Mouse (Mus musculus) fibroblast of lung, adult 2 months (primary cell): Measurements from ENCODE around the gene Mpped1.

Experiments used
- DNase-seq: peaks from one replicate; pipeline ENCODE4 v3.0.0-alpha.2; 2011; ENCODE audit warnings: low read depth

Gene Mpped1

GRCm38 (mm10) chr15:83789046-83789445 lies 9.8 kb downstream of the Mpped1 start:
- DNase-seq = no peak

GRCm38 (mm10) chr15:83796924-83797323 lies 17.7 kb downstream of the Mpped1 start:
- no peak for DNase-seq

GRCm38 (mm10) chr15:83798964-83799363 lies 19.7 kb downstream of the Mpped1 start:
- DNase-seq = no peak

- DNase-seq = no peak
Observed at GRCm38 (mm10) chr15:83801011-83801410, 21.7 kb downstream of the Mpped1 start.

- DNase-seq = no peak
Observed at GRCm38 (mm10) chr15:83814106-83814505, 34.8 kb downstream of the Mpped1 start.

GRCm38 (mm10) chr15:83828011-83828410 lies 48.7 kb downstream of the Mpped1 start:
- no peak for DNase-seq

- no peak for DNase-seq
Observed at GRCm38 (mm10) chr15:83829226-83829625, 50.0 kb downstream of the Mpped1 start.

GRCm38 (mm10) chr15:83832265-83832664 lies 53.0 kb downstream of the Mpped1 start:
- DNase-seq = no peak

- no peak for DNase-seq
Observed at GRCm38 (mm10) chr15:83840950-83841719, 61.9 kb downstream of the Mpped1 start.

GRCm38 (mm10) chr15:83842419-83842818 lies 63.2 kb downstream of the Mpped1 start:
- DNase-seq = no peak

GRCm38 (mm10) chr15:83842915-83843789 lies 63.9 kb downstream of the Mpped1 start:
- DNase-seq = no peak

- DNase-seq = no peak
Observed at GRCm38 (mm10) chr15:83845734-83846133, 66.5 kb downstream of the Mpped1 start.

- DNase-seq = no peak
Observed at GRCm38 (mm10) chr15:83846592-83846991, 67.3 kb downstream of the Mpped1 start.

- no peak for DNase-seq
Observed at GRCm38 (mm10) chr15:83847512-83847911, 68.2 kb downstream of the Mpped1 start.

- no peak for DNase-seq
Observed at GRCm38 (mm10) chr15:83848193-83848592, 68.9 kb downstream of the Mpped1 start.

- no peak for DNase-seq
Observed at GRCm38 (mm10) chr15:83853400-83853811, 74.1 kb downstream of the Mpped1 start.

- peak; percentile 3 for DNase-seq
Observed at GRCm38 (mm10) chr15:83857129-83857528, 77.9 kb downstream of the Mpped1 start.

- DNase-seq = no peak
Observed at GRCm38 (mm10) chr15:83865626-83866025, 86.4 kb downstream of the Mpped1 start.

- DNase-seq = no peak
Observed at GRCm38 (mm10) chr15:83870936-83871335, 91.7 kb downstream of the Mpped1 start.

- no peak for DNase-seq
Observed at GRCm38 (mm10) chr15:83877155-83877866, 98.0 kb downstream of the Mpped1 start.

- DNase-seq = no peak
Observed at GRCm38 (mm10) chr15:83877898-83878297, 98.6 kb downstream of the Mpped1 start.

- no peak for DNase-seq
Observed at GRCm38 (mm10) chr15:83879845-83880244, 100.6 kb downstream of the Mpped1 start.
